Mouse (Mus musculus) cerebellum, adult 8-10 months (tissue): ENCODE results near the gene Xab2.
"Not testable (repeated sequence)": the region's sequence is repeated elsewhere in the genome, so short reads cannot be mapped to it uniquely, and the experiment has no call there.

Experiments
- DNase-seq: peaks from one replicate; pipeline ENCODE4 v3.0.0; 2022

The Xab2 gene

DNA sequence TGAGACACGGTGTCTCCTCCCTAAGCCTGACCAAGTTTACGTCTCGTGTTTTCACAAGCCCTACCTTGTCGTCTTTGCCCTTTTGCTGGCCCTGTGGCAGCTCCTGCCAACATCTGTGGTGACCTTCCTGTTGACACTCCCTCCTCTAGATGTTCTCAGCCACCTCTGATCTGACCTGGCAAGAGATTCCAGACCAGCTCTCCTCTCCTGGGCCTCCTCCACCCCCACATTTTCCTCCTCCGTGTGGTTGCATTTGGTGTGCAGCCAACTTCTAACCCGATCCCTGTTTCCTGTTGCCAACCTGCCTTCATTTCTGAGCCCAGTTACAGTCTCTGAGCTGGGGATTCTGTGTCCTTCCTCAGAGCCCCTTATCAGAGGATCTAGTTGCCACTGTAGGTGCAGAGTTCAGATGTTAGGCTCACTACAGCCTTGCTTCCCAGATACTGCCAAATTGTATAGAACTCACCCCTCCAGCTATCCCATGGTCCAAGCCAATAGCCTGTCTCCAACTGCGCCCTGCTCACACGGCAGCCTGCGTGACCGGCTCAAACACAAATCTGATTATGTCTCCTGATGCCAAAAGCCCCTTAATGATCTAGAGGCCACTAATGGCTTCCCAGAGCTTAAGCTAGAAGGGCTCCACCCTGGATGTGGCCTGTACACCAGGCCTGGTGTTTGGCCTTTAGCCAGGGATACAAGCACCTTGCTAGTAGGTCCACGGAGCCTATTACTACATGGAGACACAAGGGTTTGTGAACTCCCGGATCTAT lies 11.9 kb downstream of the Xab2 start:
- no peak for DNase-seq

DNA sequence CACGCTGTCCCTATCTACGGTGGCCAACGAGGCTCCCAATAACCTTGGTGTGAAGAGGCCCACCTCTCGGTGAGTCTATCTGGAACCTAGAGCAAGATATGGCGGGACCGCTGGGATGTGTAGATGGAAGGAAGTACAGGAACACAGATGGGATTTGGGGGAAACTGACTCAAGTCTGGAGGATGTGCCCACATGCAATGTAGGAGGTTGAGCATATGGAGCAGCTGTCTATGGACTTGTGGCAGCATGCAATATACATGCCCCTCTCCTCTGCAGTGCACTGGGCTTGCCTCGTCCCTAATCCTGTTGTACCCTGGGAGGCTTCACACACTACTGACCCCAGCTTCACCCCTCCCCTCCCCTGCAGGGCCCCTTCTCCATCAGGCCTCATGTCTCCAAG lies 13.3 kb downstream of the Xab2 start:
- no peak for DNase-seq

DNA sequence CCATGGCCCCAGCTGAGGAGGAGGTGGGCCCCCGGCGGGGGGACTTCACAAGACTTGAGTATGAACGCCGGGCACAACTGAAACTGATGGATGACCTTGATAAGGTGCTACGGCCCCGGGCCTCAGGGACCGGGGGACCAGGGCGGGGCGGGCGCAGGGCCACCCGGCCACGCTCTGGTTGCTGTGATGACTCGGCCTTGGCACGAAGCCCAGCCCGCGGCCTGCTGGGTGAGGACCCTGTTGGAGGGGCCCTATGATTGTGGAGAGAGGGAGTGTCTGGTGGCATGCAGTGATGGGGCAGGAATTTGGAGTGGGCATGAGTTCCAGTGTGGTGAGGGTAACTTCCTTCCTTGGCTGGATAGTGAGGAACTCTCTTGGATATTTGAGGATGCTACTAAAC lies 14.5 kb downstream of the Xab2 start:
- no peak for DNase-seq

DNA sequence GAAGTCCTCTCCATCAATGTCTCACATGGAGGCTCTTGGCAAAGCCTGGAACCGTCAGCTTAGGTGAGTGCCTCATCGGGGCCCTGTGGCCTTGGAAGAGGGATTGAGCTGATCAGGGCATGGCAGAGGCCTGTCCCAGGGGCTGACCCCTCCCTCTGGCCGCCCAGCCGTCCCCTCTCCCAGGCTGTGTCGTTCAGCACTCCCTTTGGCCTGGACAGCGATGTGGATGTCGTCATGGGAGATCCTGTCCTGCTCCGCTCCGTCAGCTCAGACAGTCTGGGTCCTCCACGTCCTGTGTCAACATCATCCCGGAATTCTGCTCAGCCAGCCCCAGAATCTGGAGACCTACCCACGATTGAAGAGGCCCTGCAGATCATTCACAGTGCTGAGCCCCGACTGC lies 17.7 kb downstream of the Xab2 start:
- no peak for DNase-seq

DNA sequence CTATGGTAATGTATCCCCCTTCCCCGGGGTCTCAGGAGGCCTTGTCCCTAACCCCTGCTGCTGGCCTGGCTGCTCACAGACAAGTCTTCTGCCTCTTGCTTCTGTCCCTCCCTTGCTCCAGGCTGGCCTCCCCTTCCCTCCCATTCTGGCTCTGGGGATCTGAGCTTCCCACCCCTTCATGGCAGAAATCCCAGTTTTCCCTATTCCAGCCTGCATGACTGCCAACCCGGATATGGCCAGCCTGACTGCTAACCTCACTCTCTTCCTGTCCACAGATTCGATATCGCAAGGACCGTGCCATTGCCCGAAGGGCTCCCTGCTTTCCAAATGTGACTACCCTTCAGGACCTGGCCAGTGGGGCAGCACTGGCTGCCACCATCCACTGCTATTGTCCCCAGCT lies 20.7 kb downstream of the Xab2 start:
- no peak for DNase-seq

DNA sequence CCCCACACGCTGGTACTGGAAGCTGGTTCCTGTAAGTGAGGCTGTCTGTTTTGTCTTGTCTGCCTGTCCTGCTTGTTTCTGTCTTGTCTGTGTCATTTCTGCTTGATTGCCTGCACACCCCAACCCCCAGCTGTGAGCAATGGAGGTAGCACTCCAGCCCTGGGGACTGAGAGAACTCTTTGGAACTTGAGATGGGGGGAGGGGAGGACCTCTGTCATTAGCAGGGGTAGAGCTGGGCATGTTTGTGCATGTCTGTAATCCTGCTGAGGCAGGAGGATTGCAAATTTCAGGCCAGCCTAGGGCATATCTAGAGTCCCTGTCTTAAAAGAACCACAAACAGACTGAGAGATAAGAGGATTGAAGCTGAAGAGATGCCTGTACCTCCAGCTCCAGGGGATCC lies 21.9 kb downstream of the Xab2 start:
- no peak for DNase-seq

DNA sequence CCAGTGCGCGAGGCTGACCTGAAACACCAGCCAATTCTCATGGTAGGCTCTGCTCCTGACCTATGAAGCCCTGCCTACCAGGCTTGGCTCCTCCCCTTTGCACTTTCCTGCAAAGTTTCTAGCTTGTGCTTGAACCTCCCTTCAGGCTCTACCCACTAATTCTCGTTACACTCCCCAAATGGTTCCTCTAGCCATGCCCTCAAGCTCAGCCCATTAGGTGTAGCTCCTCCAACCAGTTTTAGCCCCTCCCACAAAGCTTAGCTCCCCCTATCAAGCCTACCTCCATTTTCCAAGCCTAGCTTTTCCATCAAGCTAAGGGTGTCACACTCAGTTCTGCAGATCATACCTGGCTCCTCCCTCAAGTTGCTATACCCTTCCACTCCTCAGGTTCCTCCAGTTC lies 23.1 kb downstream of the Xab2 start:
- no peak for DNase-seq

DNA sequence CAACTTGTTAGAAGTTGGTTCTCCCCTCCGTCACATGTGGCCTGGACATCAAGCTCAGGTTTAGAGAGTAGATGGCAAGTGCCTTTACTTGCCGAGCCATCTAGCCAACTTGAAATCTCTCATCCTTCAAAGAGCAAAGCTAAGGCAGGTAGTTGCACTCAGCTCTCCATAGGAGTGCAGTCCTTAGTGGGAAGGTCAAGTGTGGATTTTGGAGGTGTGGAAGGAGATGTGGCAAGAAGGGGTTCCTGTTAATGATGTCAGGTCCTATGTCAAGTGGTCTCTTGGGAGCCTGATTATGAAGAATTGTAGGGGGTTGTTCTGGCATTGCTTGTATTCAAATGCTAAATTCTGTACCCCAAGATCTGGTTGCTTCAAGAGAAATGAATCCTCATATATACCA lies 26.6 kb downstream of the Xab2 start:
- no peak for DNase-seq

DNA sequence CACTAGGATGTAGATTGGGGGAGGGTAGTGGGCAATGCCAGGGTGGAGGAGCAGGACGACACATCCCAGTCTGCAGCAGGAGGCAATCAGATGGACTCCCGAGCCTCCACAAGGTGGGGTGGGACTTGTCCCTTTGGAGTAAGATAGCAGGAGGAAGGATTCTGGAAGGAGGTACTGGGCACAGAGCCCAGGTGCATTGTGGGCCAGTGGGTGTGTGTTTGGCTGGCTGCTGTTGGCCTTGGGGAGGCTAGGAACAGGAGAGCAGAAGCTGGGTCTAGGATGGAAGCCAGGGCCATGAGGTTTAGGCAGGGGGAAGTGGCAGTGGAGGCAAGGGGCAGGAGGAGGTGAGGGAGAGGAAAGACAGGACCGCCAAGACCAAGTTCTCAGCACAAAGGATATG lies 27.6 kb downstream of the Xab2 start:
- DNase-seq: no peak

DNA sequence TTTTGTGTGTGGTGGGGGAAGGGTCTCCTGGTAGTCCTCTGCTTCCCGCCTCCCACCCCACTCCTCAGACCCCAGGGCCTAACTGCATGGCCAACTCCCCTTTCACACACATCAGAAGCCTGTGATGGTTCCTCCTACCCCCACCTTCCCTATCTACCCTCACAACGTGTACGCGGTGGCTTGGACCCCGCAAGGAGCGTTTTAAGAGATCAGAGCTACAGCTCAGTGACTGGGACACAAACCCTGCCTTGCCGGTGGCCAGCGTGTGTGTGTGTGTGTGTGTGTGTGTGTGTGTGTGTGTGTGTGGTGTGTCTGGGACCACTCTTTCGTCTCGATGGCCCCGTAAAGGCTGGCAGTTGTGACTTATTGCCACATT lies 32.9 kb downstream of the Xab2 start:
- DNase-seq: no peak

DNA sequence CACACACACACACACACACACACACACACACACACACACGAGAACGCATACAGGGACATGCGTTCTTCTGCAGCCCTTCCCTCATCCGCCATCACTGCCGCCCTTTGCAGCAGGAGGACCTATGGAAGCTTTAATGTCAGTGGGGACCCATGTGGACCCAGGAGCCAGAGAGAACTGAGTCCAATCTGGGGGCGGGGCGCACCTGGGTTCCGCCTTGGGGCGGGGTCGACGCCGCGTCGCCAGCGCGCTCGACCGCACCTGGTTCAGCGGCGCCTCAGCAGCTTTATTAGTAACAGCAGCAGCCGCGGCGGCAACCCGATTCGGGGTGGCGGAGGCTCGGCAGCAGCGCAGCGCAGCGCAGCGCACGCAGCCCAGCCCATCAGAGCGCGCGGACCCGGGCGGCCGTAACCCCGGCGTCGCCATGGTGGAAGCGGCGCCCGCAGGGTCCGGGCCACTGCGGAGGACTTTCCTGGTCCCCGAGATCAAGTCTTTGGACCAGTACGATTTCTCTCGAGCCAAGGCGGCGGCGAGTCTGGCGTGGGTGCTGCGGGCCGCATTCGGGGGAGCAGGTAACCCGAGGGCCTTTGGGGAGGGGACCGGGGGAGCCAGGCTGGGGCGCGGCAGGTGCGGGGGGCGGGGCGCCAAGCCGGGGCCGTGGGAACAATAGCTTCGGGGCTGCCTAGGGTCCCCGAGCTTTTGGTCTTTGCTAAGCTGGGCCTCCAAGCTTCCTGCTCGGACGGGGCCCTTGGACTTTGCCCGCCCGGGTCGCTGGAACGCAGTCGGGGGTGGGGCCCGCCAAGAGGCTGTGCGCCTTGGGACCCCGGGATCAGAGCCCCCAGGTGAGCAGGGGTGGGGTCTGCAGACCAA lies 33.5 kb downstream of the Xab2 start:
- DNase-seq: peak; percentile 71

DNA sequence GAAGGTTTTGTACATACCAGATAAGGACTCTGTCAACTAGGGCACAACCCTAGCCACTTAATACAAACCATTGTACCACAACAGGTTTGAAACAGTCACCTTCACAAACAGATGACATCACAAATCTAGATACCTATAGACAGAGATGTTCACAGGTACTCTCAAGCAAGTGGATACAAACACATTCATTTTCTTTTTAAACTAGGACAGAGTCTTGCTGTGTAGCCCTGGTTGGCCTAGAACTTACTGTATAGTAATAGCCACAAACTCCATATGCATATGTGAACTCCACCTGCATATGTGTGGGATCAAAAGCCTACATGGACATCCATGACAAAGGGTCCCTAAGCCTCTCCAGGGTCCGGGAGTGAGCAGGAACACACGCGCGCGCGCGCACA lies 34.1 kb downstream of the Xab2 start, which contains the start of gene Camsap3:
Camsap3 (plus strand) TSS at position 301 of the 398 bp plus-strand sequence.
- no peak for DNase-seq

DNA sequence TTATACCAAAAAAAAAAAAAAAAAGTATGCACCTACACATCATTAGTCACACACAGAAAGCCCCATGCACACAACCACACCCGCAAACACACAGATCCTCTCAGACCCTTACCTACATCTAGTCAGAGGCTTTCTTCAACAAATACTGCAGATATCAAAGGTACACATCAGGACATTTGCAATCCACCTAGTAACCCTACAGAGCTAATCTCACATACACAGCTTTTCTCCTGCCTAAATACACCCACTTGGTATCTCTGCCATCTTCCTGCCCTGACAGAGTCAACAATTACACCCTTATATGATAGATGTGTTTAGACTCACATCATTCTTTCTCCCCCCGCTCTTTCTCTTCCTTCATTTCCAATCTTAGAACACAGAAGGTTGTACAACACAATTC lies 34.7 kb downstream of the Xab2 start:
- DNase-seq: no peak

DNA sequence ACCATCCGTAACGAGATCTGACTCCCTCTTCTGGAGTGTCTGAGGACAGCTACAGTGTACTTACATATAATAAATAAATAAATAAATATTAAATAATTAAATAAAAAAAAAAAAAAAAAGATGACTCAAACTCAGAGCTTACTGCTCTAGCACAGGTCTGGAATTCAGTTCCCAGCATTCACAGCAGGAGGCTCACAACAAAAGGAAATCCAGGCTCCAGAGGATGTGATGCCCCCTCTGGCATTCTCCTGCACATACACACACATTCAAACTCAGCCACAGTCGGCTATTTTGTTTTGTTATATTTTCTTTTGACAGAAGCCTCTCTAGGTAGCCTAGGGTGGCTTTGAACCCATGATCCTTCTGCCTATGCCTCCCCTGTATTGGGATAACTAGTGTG lies 39.2 kb downstream of the Xab2 start:
- DNase-seq: not testable (repeated sequence)

DNA sequence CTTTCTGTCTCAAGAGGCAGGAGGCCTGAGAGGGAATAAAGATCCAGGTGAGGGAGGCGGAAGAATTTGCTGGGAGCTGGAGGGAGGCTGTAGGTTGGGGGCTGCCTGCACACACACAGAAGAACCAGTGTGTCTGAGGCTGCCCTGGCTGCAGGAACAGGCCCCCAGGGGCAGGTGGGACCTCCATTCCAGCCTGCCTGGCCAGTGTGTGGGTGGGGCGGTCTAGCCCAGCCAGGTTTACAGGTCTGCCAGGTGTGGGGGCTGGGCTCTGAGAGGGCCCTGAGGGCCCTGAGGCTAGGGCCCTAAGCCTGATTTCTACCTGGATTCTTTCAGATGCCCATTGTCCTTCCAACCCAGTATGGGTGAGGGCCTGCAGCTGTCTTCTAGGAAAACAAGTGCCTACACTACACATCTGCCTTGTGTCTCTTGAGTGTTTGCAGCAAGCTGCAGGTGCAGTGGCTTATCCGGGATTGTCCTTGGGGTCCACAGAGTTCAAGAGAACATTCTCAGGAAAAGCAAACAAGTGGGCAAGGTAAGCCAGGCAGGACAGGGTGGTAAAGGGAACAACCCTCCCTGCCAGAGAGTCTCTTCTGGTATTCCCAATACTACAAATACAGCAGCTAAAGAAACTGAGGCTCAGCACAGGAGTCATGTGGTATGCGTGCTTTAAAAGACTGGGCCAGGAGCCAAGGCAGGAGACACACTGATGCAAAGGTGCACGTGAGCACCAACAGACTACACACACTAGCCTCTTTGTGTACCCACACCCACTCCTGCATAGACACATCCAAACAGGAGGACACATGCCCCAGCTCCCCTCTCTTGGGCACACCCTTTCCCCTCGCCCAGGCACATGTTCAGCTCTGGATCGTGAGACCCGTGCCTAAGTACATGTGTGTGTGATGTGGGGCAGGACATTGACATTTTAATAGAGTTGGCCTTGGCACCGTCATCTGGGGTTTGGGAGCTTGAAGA lies 41.4 kb downstream of the Xab2 start:
- DNase-seq: no peak

DNA sequence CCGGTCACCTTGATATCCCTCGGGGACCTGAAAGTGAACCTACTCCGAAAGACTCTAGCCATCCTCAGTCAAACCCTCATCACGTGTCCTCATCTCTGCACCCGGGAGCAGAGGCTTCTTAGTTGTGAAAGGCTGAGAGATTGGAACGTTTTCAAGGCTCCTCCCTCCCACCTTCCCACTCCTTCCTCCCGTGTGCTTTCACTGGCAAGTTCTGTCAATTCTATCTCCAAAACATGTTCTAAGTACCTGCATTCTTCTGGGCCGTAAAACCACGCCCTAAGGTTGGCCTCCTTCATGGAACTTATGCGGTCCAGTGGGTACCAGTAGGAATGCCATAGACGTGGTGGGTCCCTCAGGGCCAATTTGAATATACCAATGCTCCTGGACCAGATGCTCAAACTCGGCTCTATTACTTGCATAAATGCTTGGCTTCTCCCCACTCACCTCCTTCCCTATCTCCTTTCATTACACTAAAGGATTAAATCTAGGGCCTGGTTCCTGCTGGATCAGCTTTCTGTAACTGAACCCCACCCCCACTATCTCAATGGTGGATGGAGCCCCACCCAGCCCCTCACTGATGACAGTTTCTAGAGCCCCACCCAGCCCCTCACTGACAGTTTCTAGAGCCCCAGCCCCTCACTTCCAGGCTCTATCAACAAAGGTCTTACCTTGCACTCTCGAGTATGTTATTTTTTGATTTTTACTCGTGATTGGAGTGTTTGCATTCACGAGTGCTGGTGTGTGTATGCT lies 44.7 kb downstream of the Xab2 start:
- no peak for DNase-seq

DNA sequence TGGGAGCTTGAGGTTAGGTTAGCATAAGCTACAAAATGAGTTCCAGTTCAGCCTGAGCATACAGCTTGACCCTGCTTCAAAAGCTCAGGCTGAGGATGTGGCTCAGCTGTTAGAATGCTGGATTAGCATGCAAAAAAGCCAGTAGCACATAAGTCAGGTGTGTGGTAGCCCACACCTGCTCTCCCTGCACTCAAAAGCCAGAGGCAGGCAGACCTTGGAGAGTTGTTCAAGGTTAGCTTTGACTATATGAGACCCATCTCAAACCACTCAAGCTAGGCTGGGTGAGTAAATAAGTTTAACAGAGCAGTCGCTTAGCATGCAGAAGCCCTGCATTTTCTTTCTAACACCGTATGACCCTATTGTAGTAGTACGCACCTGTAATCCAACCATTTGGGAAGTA lies 46.6 kb downstream of the Xab2 start:
- no peak for DNase-seq

DNA sequence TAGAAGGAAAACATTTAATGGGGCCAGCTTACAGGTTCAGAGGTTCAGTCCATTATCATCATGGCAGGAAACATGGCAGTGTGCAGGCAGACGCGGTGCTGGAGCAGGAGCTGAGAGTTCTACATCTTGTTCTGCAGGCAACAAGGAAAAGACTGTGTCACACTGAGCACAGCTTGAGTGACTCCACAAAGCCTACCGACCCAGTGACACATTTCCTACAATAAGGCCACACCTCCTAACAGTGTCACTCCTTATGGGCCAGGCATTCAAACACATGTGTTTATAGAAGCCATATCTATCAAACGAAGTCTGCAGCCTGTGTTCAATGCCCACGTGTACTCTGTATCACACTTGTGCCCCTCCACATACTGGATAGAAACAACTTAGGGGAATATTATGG lies 51.3 kb downstream of the Xab2 start:
- no peak for DNase-seq

DNA sequence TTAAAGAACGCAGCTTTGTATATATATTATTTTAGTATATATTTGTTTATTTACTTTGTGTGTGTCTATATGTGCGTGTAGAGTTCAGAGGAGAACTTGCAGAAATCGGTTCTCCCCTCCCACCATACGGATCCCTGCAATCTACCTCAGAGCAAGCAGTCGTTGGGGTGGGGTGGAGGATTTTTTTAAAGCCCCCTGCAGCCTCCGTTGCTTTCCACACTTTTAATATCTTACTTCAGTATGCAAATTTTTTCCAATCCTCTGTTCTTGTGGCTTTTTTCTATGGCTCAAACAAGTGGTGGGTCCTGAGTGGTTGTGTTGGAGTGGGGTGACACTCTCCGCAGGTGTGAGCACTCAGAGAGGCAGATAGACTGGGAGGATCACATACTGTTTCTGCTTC lies 52.7 kb downstream of the Xab2 start:
- no peak for DNase-seq

DNA sequence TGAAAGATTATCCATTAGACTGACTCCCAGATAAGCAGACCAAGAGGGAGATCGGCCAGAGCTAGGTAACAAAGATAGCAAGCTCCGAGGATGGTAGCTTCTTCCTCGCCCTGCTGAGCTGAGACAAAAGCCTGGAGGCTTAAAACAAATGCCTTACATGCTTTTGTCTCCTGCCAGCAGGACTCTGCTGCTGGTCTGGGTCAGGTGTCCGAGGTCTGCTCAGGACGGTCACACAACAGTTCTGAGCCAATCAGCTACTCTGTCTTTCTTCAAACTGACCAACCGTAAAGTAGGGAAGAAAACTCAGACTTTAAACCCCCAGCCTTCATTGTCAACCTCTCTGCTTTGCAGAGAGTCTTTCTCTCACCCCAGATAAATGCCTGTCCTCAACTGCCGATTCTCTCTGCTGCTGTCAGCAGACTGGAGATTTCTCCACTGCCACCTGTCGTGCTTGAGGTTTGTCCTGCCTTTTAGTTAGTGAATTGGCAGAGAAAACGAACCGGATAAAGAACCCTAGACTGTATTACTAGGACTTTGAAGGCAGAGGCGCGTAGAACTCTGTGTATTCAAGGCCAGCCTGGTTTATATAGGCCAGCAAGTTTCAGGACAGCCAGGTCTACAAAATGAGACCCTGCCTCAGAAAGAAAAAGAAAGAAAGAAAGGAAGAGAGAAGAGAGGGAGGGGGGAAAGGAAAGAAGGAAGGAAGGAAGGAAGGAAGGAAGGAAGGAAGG lies 53.3 kb downstream of the Xab2 start, which contains the start of gene C330021F23Rik:
C330021F23Rik (plus strand) TSS at position 350 of the 731 bp plus-strand sequence.
- no peak for DNase-seq
